Mouse (Mus musculus): ENCODE results near the gene Myrfl. TPM values are rescaled to one million over a fixed set of nuclear protein-coding genes. Genes with fewer than 3 reads are reported as not detected.

The Myrfl gene
- polyA plus RNA-seq, 1 experiment from 2014 or later = 0.65 TPM

GRCm38 (mm10) chr10:116870819-116871218 lies 25.9 kb downstream of the Myrfl start:
- Histone ChIP-seq H3K4me3 (no peak overlapping the region), H3K27ac (no peak overlapping the region), H3K9me3 (no peaks in the 10 kb centered on the region), H3K4me2 (replicated peaks) (no peak overlapping the region), H3K9ac (no peak overlapping the region), H3K36me3 (no peaks in the 10 kb centered on the region), H3K4me1 (peaks cover 9% of the 10 kb centered on the region; the same call in 1 of the 2 replicates), H3K27me3 (replicated peaks) (no peaks in the 10 kb centered on the region)
- no peak for ATAC-seq (ENCODE audit: low FRiP score, low read depth)
- WGBS = 80% methylated on average over 6 of the region's 6 CpGs

- Histone ChIP-seq H3K4me2 (replicated peaks) (no peak overlapping the region), H3K27me3 (replicated peaks) (no peaks in the 10 kb centered on the region), H3K4me3 (no peak overlapping the region), H3K9me3 (no peaks in the 10 kb centered on the region), H3K36me3 (no peaks in the 10 kb centered on the region), H3K27ac (no peak overlapping the region), H3K9ac (no peak overlapping the region), H3K4me1 (peaks cover 3% of the 10 kb centered on the region; the same call in 1 of the 2 replicates)
- no peak for ATAC-seq (ENCODE audit: low FRiP score, low read depth)
- 78% methylated on average over 11 of the region's 11 CpGs for WGBS
Observed at GRCm38 (mm10) chr10:116853159-116853845, 43.4 kb downstream of the Myrfl start.

- Histone ChIP-seq H3K36me3 (no peaks in the 10 kb centered on the region), H3K27ac (no peak overlapping the region), H3K9me3 (no peaks in the 10 kb centered on the region), H3K4me1 (peaks cover 3% of the 10 kb centered on the region; the same call in 1 of the 2 replicates), H3K4me3 (no peak overlapping the region), H3K4me2 (replicated peaks) (peak overlapping the region; percentile 36), H3K9ac (no peak overlapping the region), H3K27me3 (replicated peaks) (no peaks in the 10 kb centered on the region)
- WGBS = 25% methylated on average over 22 of the region's 22 CpGs
- ATAC-seq (ENCODE audit: low FRiP score, low read depth) = peak; percentile 72
Observed at GRCm38 (mm10) chr10:116848749-116849473, 47.8 kb downstream of the Myrfl start.

- Histone ChIP-seq H3K4me3 (no peak overlapping the region), H3K27me3 (replicated peaks) (no peaks in the 10 kb centered on the region), H3K4me1 (no peaks in the 10 kb centered on the region), H3K27ac (no peak overlapping the region), H3K4me2 (replicated peaks) (no peak overlapping the region), H3K9me3 (no peaks in the 10 kb centered on the region), H3K36me3 (no peaks in the 10 kb centered on the region), H3K9ac (no peak overlapping the region)
- 76% methylated on average over 3 of the region's 3 CpGs for WGBS
- no peak for ATAC-seq (ENCODE audit: low FRiP score, low read depth)
Observed at GRCm38 (mm10) chr10:116841551-116841950, 55.2 kb downstream of the Myrfl start.

GRCm38 (mm10) chr10:116830676-116831075 lies 66.0 kb downstream of the Myrfl start:
- H3K4me3 ChIP-seq = no peak overlapping the region
- H3K4me1 ChIP-seq = peaks cover 3% of the 10 kb centered on the region; the same call in 1 of the 2 replicates
- H3K27ac ChIP-seq = no peak overlapping the region
- H3K36me3 ChIP-seq = no peaks in the 10 kb centered on the region
- 92% methylated on average over 6 of the region's 6 CpGs for WGBS
- no peaks in the 10 kb centered on the region for H3K27me3 ChIP-seq (replicated peaks)
- H3K4me2 ChIP-seq (replicated peaks) = no peak overlapping the region
- no peaks in the 10 kb centered on the region for H3K9me3 ChIP-seq
- no peak for ATAC-seq (ENCODE audit: low FRiP score, low read depth)
- H3K9ac ChIP-seq = no peak overlapping the region

- H3K27ac ChIP-seq = no peak overlapping the region
- peak; percentile 53; the same call in 1 of the 2 replicates for ATAC-seq (ENCODE audit: low FRiP score, low read depth)
- 45% methylated on average over 4 of the region's 4 CpGs for WGBS
Observed at GRCm38 (mm10) chr10:116828099-116828498, 68.6 kb downstream of the Myrfl start.

GRCm38 (mm10) chr10:116827306-116827705 lies 69.4 kb downstream of the Myrfl start:
- Histone ChIP-seq H3K27ac (no peak overlapping the region), H3K9me3 (no peaks in the 10 kb centered on the region), H3K4me3 (no peak overlapping the region), H3K9ac (no peak overlapping the region), H3K27me3 (replicated peaks) (no peaks in the 10 kb centered on the region), H3K4me2 (replicated peaks) (no peak overlapping the region), H3K4me1 (peaks cover 3% of the 10 kb centered on the region; the same call in 1 of the 2 replicates), H3K36me3 (no peaks in the 10 kb centered on the region)
- 89% methylated on average over 11 of the region's 11 CpGs for WGBS
- ATAC-seq (ENCODE audit: low FRiP score, low read depth) = no peak

More at GRCm38 (mm10) chr10:116828099-116828498, 68.6 kb downstream of the Myrfl start:
- Histone ChIP-seq H3K9ac (no peak overlapping the region), H3K9me3 (no peaks in the 10 kb centered on the region), H3K4me1 (peaks cover 3% of the 10 kb centered on the region; the same call in 1 of the 2 replicates), H3K36me3 (no peaks in the 10 kb centered on the region), H3K27me3 (replicated peaks) (no peaks in the 10 kb centered on the region), H3K4me3 (no peak overlapping the region), H3K4me2 (replicated peaks) (no peak overlapping the region)

GRCm38 (mm10) chr10:116815311-116816060 lies 81.2 kb downstream of the Myrfl start:
- Histone ChIP-seq H3K4me2 (replicated peaks) (no peak overlapping the region), H3K36me3 (no peaks in the 10 kb centered on the region), H3K4me3 (no peak overlapping the region), H3K9me3 (no peaks in the 10 kb centered on the region), H3K27me3 (replicated peaks) (no peaks in the 10 kb centered on the region), H3K4me1 (no peaks in the 10 kb centered on the region), H3K27ac (no peak overlapping the region), H3K9ac (no peak overlapping the region)
- WGBS = 34% methylated on average over 15 of the region's 15 CpGs
- ATAC-seq (ENCODE audit: low FRiP score, low read depth) = no peak

GRCm38 (mm10) chr10:116813150-116813549 lies 83.6 kb downstream of the Myrfl start:
- Histone ChIP-seq H3K9me3 (no peaks in the 10 kb centered on the region), H3K36me3 (no peaks in the 10 kb centered on the region), H3K9ac (no peak overlapping the region), H3K27me3 (replicated peaks) (no peaks in the 10 kb centered on the region), H3K4me2 (replicated peaks) (no peak overlapping the region), H3K4me3 (no peak overlapping the region), H3K27ac (no peak overlapping the region), H3K4me1 (no peaks in the 10 kb centered on the region)
- ATAC-seq (ENCODE audit: low FRiP score, low read depth) = no peak
- 92% methylated on average over 9 of the region's 9 CpGs for WGBS

- ATAC-seq (ENCODE audit: low FRiP score, low read depth) = no peak
- Histone ChIP-seq H3K9me3 (no peaks in the 10 kb centered on the region), H3K27ac (no peak overlapping the region), H3K9ac (no peak overlapping the region), H3K4me2 (replicated peaks) (no peak overlapping the region), H3K4me3 (no peak overlapping the region), H3K4me1 (no peaks in the 10 kb centered on the region), H3K27me3 (replicated peaks) (no peaks in the 10 kb centered on the region), H3K36me3 (no peaks in the 10 kb centered on the region)
- WGBS = 89% methylated on average over 15 of the region's 15 CpGs
Observed at GRCm38 (mm10) chr10:116810738-116811137, 86.0 kb downstream of the Myrfl start.

GRCm38 (mm10) chr10:116809383-116809782 lies 87.3 kb downstream of the Myrfl start:
- no peaks in the 10 kb centered on the region for H3K9me3 ChIP-seq
- no peak overlapping the region for H3K4me2 ChIP-seq (replicated peaks)
- ATAC-seq (ENCODE audit: low FRiP score, low read depth) = no peak
- no peak overlapping the region for H3K4me3 ChIP-seq
- H3K36me3 ChIP-seq = no peaks in the 10 kb centered on the region
- H3K4me1 ChIP-seq = no peaks in the 10 kb centered on the region
- H3K27ac ChIP-seq = no peak overlapping the region
- H3K9ac ChIP-seq = no peak overlapping the region
- no peaks in the 10 kb centered on the region for H3K27me3 ChIP-seq (replicated peaks)
- 74% methylated on average over 9 of the region's 9 CpGs for WGBS
